Mouse (Mus musculus) ovary, adult 10 weeks (tissue): Measurements from ENCODE around the gene Evi2b. TPM values are rescaled to one million over a fixed set of nuclear protein-coding genes. Genes with fewer than 3 reads are reported as not detected.

Experiments used
- polyA plus RNA-seq: library from polyadenylated mRNA; stranded (reverse); fragments of 350-450 nt; fragmentation: Illumina TruSeq; extraction: RNeasy Lipid Tissue Mini Kit (QIAGEN cat#74804); gene quantifications from one replicate; pipeline ENCODE4 v1.2.3, GENCODE M21; 2014

Evi2b gene
- 13.2 TPM for polyA plus RNA-seq

GRCm38 (mm10) chr11:79523560-79524309 lies at the start of gene Evi2b:
Evi2b (minus strand) TSS chr11:79523762.

GRCm38 (mm10) chr11:79530333-79530761 lies 6.8 kb upstream of the Evi2b start, which contains the start of the genes Evi2 and Evi2a:
Evi2 (minus strand) TSS chr11:79530589.
Evi2a (minus strand) TSS chr11:79530609.

GRCm38 (mm10) chr11:79503845-79504244 lies 19.7 kb downstream of the Evi2b start, which contains the start of gene Omg:
Omg (minus strand) TSS chr11:79504084.

Other genes with a start within 250 kb of the Evi2b start
- gene Gm9964, start 226.9 kb downstream of the Evi2b start, polyA plus RNA-seq, result not detected
- gene Nf1, start 184.1 kb downstream of the Evi2b start, polyA plus RNA-seq, result 51.3 TPM
- 1.1 TPM for gene Omg, start 19.7 kb downstream of the Evi2b start, polyA plus RNA-seq
- gene Evi2, start 6.8 kb upstream of the Evi2b start, polyA plus RNA-seq, result 0.63 TPM
- 13.1 TPM for gene Evi2a, start 6.8 kb upstream of the Evi2b start, polyA plus RNA-seq
- gene Rab11fip4, start 67.5 kb upstream of the Evi2b start, polyA plus RNA-seq, result 1.5 TPM